Mouse (Mus musculus): ENCODE results near the gene Meox1. TPM values are rescaled to one million over a fixed set of nuclear protein-coding genes. Genes with fewer than 3 reads are reported as not detected.

The Meox1 gene
- polyA plus RNA-seq, 1 experiment, result 0.16 TPM

DNA sequence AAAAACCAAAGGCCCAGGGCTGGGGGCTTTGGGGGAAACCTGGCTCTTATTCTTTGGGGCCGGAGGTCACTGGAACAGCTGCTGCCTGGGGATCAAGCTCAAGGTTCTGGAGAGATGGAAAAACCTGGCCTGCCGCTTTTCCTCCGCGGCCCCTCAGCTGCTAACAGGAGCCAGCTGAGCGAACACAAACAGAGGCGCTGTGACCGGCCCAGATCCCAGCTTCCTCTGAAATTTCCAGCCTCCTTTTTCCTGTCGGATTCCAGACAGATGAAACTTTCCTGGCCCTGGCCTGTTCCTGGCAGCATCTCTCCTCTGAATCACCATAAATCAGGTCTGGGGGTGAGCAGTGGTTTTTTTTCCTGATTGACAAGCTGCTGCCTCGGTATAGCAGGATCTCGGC, 64.1 kb downstream of the Meox1 start:
- H3K27me3 ChIP-seq (ENCODE audit: control insufficient read depth, insufficient read depth, insufficient read length), result no peaks in the 10 kb centered on the region
- H3K4me3 ChIP-seq, result no peak overlapping the region
- H3K4me2 ChIP-seq (ENCODE audit: low read depth), result peak overlapping the region; percentile 36
- no peak overlapping the region for H3ac ChIP-seq (ENCODE audit: control insufficient read depth, insufficient read length)
- H3K79me2 ChIP-seq (ENCODE audit: control insufficient read depth, insufficient read depth), result no peaks in the 10 kb centered on the region
- TF ChIP-seq MYOD1 (IDR thresholded peaks at IDR 0.05; ENCODE audit: control insufficient read depth in 1 of 3, insufficient read length in 2 of 3, low read depth in 2 of 3), result peak in 1 of 3 experiments; percentile 25
- TF ChIP-seq CEBPB (IDR thresholded peaks at IDR 0.05; ENCODE audit: insufficient read depth, poor library complexity, severe bottlenecking), result no peak
- no peak for TF ChIP-seq SRF (IDR thresholded peaks at IDR 0.05; ENCODE audit: control insufficient read depth, insufficient read length, low read depth)
- TF ChIP-seq POLR2A (IDR thresholded peaks at IDR 0.05; ENCODE audit: insufficient read length, low read depth), result no peak
- no peaks in the 10 kb centered on the region for H3K36me3 ChIP-seq (ENCODE audit: control insufficient read depth, insufficient read depth)

- Histone ChIP-seq H3K4me2 (ENCODE audit: low read depth) (no peak overlapping the region), H3K79me2 (ENCODE audit: control insufficient read depth, insufficient read depth) (no peaks in the 10 kb centered on the region)
Observed at GRCm38 (mm10) chr11:101828718-101829117, 65.5 kb downstream of the Meox1 start.

More at GRCm38 (mm10) chr11:101828718-101829117, 65.5 kb downstream of the Meox1 start:
- Histone ChIP-seq H3ac (ENCODE audit: control insufficient read depth, insufficient read length) (no peak overlapping the region), H3K27me3 (ENCODE audit: control insufficient read depth, insufficient read depth, insufficient read length) (no peaks in the 10 kb centered on the region), H3K4me3 (no peak overlapping the region), H3K36me3 (ENCODE audit: control insufficient read depth, insufficient read depth) (no peaks in the 10 kb centered on the region)
- no peak for TF ChIP-seq POLR2A (IDR thresholded peaks at IDR 0.05; ENCODE audit: insufficient read length, low read depth)
- peak; percentile 94 for TF ChIP-seq CEBPB (IDR thresholded peaks at IDR 0.05; ENCODE audit: insufficient read depth, poor library complexity, severe bottlenecking)

Other genes with a start within 250 kb of the Meox1 start
- gene Arl4d, start 228.8 kb downstream of the Meox1 start, polyA plus RNA-seq (2012; fragmentation: generic; extraction: Trizol), result 7.7 TPM
- gene Dhx8, start 161.5 kb downstream of the Meox1 start, polyA plus RNA-seq (2012; fragmentation: generic; extraction: Trizol), result 19.1 TPM
- 21.2 TPM for gene Etv4, start 109.0 kb downstream of the Meox1 start, polyA plus RNA-seq (2012; fragmentation: generic; extraction: Trizol)
- gene Sost, start 72.6 kb upstream of the Meox1 start, polyA plus RNA-seq (2012; fragmentation: generic; extraction: Trizol), result 0.25 TPM
- gene Cfap97d1, start 89.9 kb upstream of the Meox1 start, polyA plus RNA-seq (2012; fragmentation: generic; extraction: Trizol), result not detected
- gene Dusp3, start 92.6 kb upstream of the Meox1 start, polyA plus RNA-seq (2012; fragmentation: generic; extraction: Trizol), result 81.1 TPM
- 2.1 TPM for gene Mpp3, start 134.1 kb upstream of the Meox1 start, polyA plus RNA-seq (2012; fragmentation: generic; extraction: Trizol)
- not detected for gene Cd300lg, start 147.1 kb upstream of the Meox1 start, polyA plus RNA-seq (2012; fragmentation: generic; extraction: Trizol)
- 4.3 TPM for gene Mpp2, start 194.1 kb upstream of the Meox1 start, polyA plus RNA-seq (2012; fragmentation: generic; extraction: Trizol)
- gene Ppy, start 206.9 kb upstream of the Meox1 start, polyA plus RNA-seq (2012; fragmentation: generic; extraction: Trizol), result not detected
- not detected for gene Pyy, start 213.5 kb upstream of the Meox1 start, polyA plus RNA-seq (2012; fragmentation: generic; extraction: Trizol)